Mouse (Mus musculus): ENCODE data around the gene Ush2a.

Gene Ush2a

GRCm38 (mm10) chr1:188866515-188866914, 604.7 kb downstream of the Ush2a start:
- peak; percentile 6 for DNase-seq (ENCODE audit: low read depth, low spot score)

- DNase-seq (ENCODE audit: low read depth, low spot score), result peak; percentile 3
These were observed 616.8 kb downstream of the Ush2a start for GRCm38 (mm10) chr1:188878531-188879055.

- no peak for DNase-seq (ENCODE audit: low read depth, low spot score)
These were observed 635.2 kb downstream of the Ush2a start for GRCm38 (mm10) chr1:188896906-188897551.

- peak; percentile 56 for DNase-seq (ENCODE audit: low read depth, low spot score)
These were observed 642.3 kb downstream of the Ush2a start for GRCm38 (mm10) chr1:188904091-188904490.

- DNase-seq (ENCODE audit: low read depth, low spot score), result no peak
These were observed 644.4 kb downstream of the Ush2a start for GRCm38 (mm10) chr1:188906175-188906574.

- DNase-seq (ENCODE audit: low read depth, low spot score), result no peak
These were observed 648.8 kb downstream of the Ush2a start for GRCm38 (mm10) chr1:188910656-188911055.

GRCm38 (mm10) chr1:188919946-188920345, 658.1 kb downstream of the Ush2a start:
- DNase-seq (ENCODE audit: low read depth, low spot score), result peak; percentile 77

GRCm38 (mm10) chr1:188937246-188937780, 675.5 kb downstream of the Ush2a start:
- no peak for DNase-seq (ENCODE audit: low read depth, low spot score)

GRCm38 (mm10) chr1:188945326-188945725, 683.5 kb downstream of the Ush2a start:
- no peak for DNase-seq (ENCODE audit: low read depth, low spot score)

GRCm38 (mm10) chr1:188946849-188947248, 685.0 kb downstream of the Ush2a start:
- DNase-seq (ENCODE audit: low read depth, low spot score), result no peak

GRCm38 (mm10) chr1:188947794-188948193, 686.0 kb downstream of the Ush2a start:
- DNase-seq (ENCODE audit: low read depth, low spot score), result peak; percentile 29

- no peak for DNase-seq (ENCODE audit: low read depth, low spot score)
These were observed 686.5 kb downstream of the Ush2a start for GRCm38 (mm10) chr1:188948276-188948675.

- no peak for DNase-seq (ENCODE audit: low read depth, low spot score)
These were observed 689.3 kb downstream of the Ush2a start for GRCm38 (mm10) chr1:188951091-188951490.

GRCm38 (mm10) chr1:188952501-188952900, 690.7 kb downstream of the Ush2a start:
- DNase-seq (ENCODE audit: low read depth, low spot score), result peak; percentile 54

- no peak for DNase-seq (ENCODE audit: low read depth, low spot score)
These were observed 711.3 kb downstream of the Ush2a start for GRCm38 (mm10) chr1:188973078-188973477.

- no peak for DNase-seq (ENCODE audit: low read depth, low spot score)
These were observed 712.1 kb downstream of the Ush2a start for GRCm38 (mm10) chr1:188973926-188974325.

- peak; percentile 56 for DNase-seq (ENCODE audit: low read depth, low spot score)
These were observed 718.2 kb downstream of the Ush2a start for GRCm38 (mm10) chr1:188980050-188980449.

- peak; percentile 80 for DNase-seq (ENCODE audit: low read depth, low spot score)
These were observed 731.4 kb downstream of the Ush2a start for GRCm38 (mm10) chr1:188993218-188993617.

GRCm38 (mm10) chr1:188997921-188998320, 736.1 kb downstream of the Ush2a start:
- no peak for DNase-seq (ENCODE audit: low read depth, low spot score)

GRCm38 (mm10) chr1:188999981-189000380, 738.2 kb downstream of the Ush2a start:
- no peak for DNase-seq (ENCODE audit: low read depth, low spot score)

- no peak for DNase-seq (ENCODE audit: low read depth, low spot score)
These were observed 740.0 kb downstream of the Ush2a start for GRCm38 (mm10) chr1:189001815-189002214.

GRCm38 (mm10) chr1:189004774-189005173, 743.0 kb downstream of the Ush2a start:
- peak; percentile 45 for DNase-seq (ENCODE audit: low read depth, low spot score)

- DNase-seq (ENCODE audit: low read depth, low spot score), result no peak
These were observed 744.4 kb downstream of the Ush2a start for GRCm38 (mm10) chr1:189006267-189006666.

All from brain, adult 2 months (tissue).